In genomic region chr2:62339222-62339944, GRCm38 (mm10) we compare ENCODE assay signal across 20 mouse cellular contexts.
DNase-seq lines count a peak whose midpoint lies in the region; ATAC-seq lines count a peak whose summit lies in the region.
"Had no signal": no experiment of that assay in that cellular context is flagged by ENCODE, and none has a peak within 500 bp of the region (broad histone marks: within the 10 kb centered on the region; RNA-seq: fewer than 3 reads in every experiment).

No protein-coding gene starts in this region.

- H3K9ac ChIP-seq in forebrain, embryonic 14.5 days (ENCODE audit: low read length), result no peak overlapping the region
- no peak overlapping the region for H3K9ac ChIP-seq in forebrain, embryonic 16.5 days (replicated peaks; ENCODE audit: low read depth, low read length)
- H3K9ac ChIP-seq: embryonic facial prominence, embryonic 12.5 days; heart, embryonic 12.5 days; hindbrain, embryonic 14.5 days; intestine, embryonic 15.5 days had no signal

- WGBS in forebrain, embryonic 14.5 days, result 44% methylated on average over 4 of the region's 4 CpGs
- 86% methylated on average over 4 of the region's 4 CpGs for WGBS in forebrain, embryonic 10.5 days
- 41% methylated on average over 4 of the region's 4 CpGs for WGBS in forebrain, embryonic 16.5 days

- 0 out of 2 replicates have a peak overlapping the region, but pooled peaks have one; percentile 27 for H3K27ac ChIP-seq in forebrain, embryonic 14.5 days (ENCODE audit: low read depth, low read length)
- no peak overlapping the region for H3K27ac ChIP-seq in forebrain, embryonic 10.5 days
- peak overlapping the region; percentile 73 for H3K27ac ChIP-seq in forebrain, embryonic 16.5 days (ENCODE audit: low read length)
- H3K27ac ChIP-seq: embryonic facial prominence, embryonic 12.5 days; hindbrain, embryonic 10.5 days; hindbrain, embryonic 14.5 days; intestine, embryonic 15.5 days had no signal

- DNase-seq in forebrain, embryonic 14.5 days (ENCODE audit: low spot score), result peak; percentile 85
- DNase-seq in forebrain, embryonic 10.5 days (ENCODE audit: extremely low spot score, low spot score), result no peak
- DNase-seq in layer of hippocampus, adult 9-11 months, result peak; percentile 36
- DNase-seq in layer of hippocampus, postnatal 36 days, result no peak
- DNase-seq in brain, adult 2 months (ENCODE audit: low read depth, low spot score), result peak; percentile 63
- DNase-seq in urinary bladder, postnatal 4 days (ENCODE audit: low spot score in 2 of 2), result no peak
- DNase-seq: adrenal gland, adult 8-10 months; adrenal gland, postnatal 36 days; cerebellum, adult 11-12 months; cerebellum, adult 9-10 months; embryo, embryonic 11 days; gastrocnemius, postnatal 14 days; kidney, adult 18-20 months had no signal

- ATAC-seq in forebrain, embryonic 14.5 days, result peak; percentile 55
- peak; percentile 77 for ATAC-seq in forebrain, embryonic 16.5 days
- ATAC-seq: intestine, embryonic 15.5 days had no signal

- H3K27me3 ChIP-seq in forebrain, embryonic 14.5 days (replicated peaks; ENCODE audit: control insufficient read depth, insufficient read depth, low read length), result no peaks in the 10 kb centered on the region
- no peaks in the 10 kb centered on the region for H3K27me3 ChIP-seq in forebrain, embryonic 10.5 days (ENCODE audit: poor library complexity, severe bottlenecking)
- H3K27me3 ChIP-seq in forebrain, embryonic 16.5 days (replicated peaks; ENCODE audit: control insufficient read depth, insufficient read depth, low read length), result no peaks in the 10 kb centered on the region
- H3K27me3 ChIP-seq: CH12.LX; embryonic facial prominence, embryonic 12.5 days; heart, embryonic 12.5 days; intestine, embryonic 15.5 days had no signal

- H3K36me3 ChIP-seq in forebrain, embryonic 14.5 days (ENCODE audit: control insufficient read depth, insufficient read depth, low read length), result no peaks in the 10 kb centered on the region
- no peaks in the 10 kb centered on the region for H3K36me3 ChIP-seq in forebrain, embryonic 10.5 days (replicated peaks)
- no peaks in the 10 kb centered on the region for H3K36me3 ChIP-seq in forebrain, embryonic 16.5 days (ENCODE audit: control insufficient read depth, insufficient read depth)
- H3K36me3 ChIP-seq: embryonic facial prominence, embryonic 12.5 days; heart, embryonic 12.5 days; hindbrain, embryonic 10.5 days; intestine, embryonic 15.5 days had no signal

- no peaks in the 10 kb centered on the region for H3K9me3 ChIP-seq in forebrain, embryonic 14.5 days (replicated peaks; ENCODE audit: control insufficient read depth, low read length)
- no peaks in the 10 kb centered on the region for H3K9me3 ChIP-seq in forebrain, embryonic 10.5 days
- H3K9me3 ChIP-seq in forebrain, embryonic 16.5 days (ENCODE audit: control insufficient read depth, low read length), result no peaks in the 10 kb centered on the region
- H3K9me3 ChIP-seq: embryonic facial prominence, embryonic 12.5 days; heart, embryonic 12.5 days; hindbrain, embryonic 10.5 days; intestine, embryonic 15.5 days had no signal

- no peak overlapping the region for H3K4me2 ChIP-seq in forebrain, embryonic 14.5 days (ENCODE audit: low read length)
- no peak overlapping the region for H3K4me2 ChIP-seq in forebrain, embryonic 16.5 days (ENCODE audit: low read length)
- H3K4me2 ChIP-seq: embryonic facial prominence, embryonic 12.5 days; heart, embryonic 12.5 days; hindbrain, embryonic 14.5 days; intestine, embryonic 15.5 days had no signal

- H3K4me1 ChIP-seq in forebrain, embryonic 14.5 days (ENCODE audit: control insufficient read depth, insufficient read depth, low read length), result peaks cover 9% of the 10 kb centered on the region
- H3K4me1 ChIP-seq in forebrain, embryonic 10.5 days, result peaks cover 8% of the 10 kb centered on the region
- H3K4me1 ChIP-seq in forebrain, embryonic 16.5 days (replicated peaks; ENCODE audit: control insufficient read depth, insufficient read depth, low read length), result peaks cover 28% of the 10 kb centered on the region
- H3K4me1 ChIP-seq: embryonic facial prominence, embryonic 12.5 days; heart, embryonic 12.5 days; intestine, embryonic 15.5 days had no signal

- H3K4me3 ChIP-seq in forebrain, embryonic 14.5 days (ENCODE audit: low read depth, low read length), result no peak overlapping the region
- H3K4me3 ChIP-seq in forebrain, embryonic 10.5 days, result no peak overlapping the region
- H3K4me3 ChIP-seq in forebrain, embryonic 16.5 days (replicated peaks; ENCODE audit: low read length), result no peak overlapping the region
- H3K4me3 ChIP-seq: embryonic facial prominence, embryonic 12.5 days; heart, embryonic 12.5 days; hindbrain, embryonic 10.5 days; intestine, embryonic 15.5 days had no signal

Comparison
In these comparisons a context has a peak if more than half of its experiments do, and no peak if none do; other contexts are left out.
1. DNase-seq: peak in forebrain, embryonic 14.5 days (single experiment), layer of hippocampus, adult 9-11 months (single experiment) and brain, adult 2 months (single experiment); none in forebrain, embryonic 10.5 days (single experiment), layer of hippocampus, postnatal 36 days (0 of 2) and urinary bladder, postnatal 4 days (0 of 2).